Mouse (Mus musculus): ENCODE data around the gene Azi2. TPM values are rescaled to one million over a fixed set of nuclear protein-coding genes. Genes with fewer than 3 reads are reported as not detected.

Azi2 gene
- polyA plus RNA-seq, 1 experiment from 2014 or later, result 81.6 TPM

DNA sequence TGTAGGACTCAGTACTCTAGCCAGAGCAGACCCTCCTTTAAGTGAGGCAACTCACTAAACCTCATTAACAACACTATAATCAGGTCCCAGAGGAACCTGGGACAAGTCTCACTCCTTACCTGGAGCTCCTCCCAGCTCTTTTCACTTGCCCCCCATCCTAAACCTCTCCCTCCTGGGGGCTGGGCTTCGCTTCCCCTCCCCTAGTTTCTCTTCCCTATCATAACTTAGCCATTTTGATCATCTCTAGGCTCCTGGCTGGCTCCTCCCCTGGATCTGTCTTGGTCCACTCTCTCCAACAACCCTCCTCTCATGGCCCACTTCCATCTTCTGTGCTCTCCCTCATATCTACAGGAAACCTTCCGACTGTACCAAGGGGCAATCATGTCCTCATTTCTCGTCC, 31.0 kb downstream of the Azi2 start:
- H3K9me3 ChIP-seq (ENCODE audit: control insufficient read depth, low read length), result no peaks in the 10 kb centered on the region
- H3K4me1 ChIP-seq (replicated peaks; ENCODE audit: control insufficient read depth, insufficient read depth, low read length), result no peaks in the 10 kb centered on the region
- no peak overlapping the region for H3K27ac ChIP-seq
- no peaks in the 10 kb centered on the region for H3K27me3 ChIP-seq (ENCODE audit: control insufficient read depth, insufficient read depth, low read length)
- 86% methylated on average over 3 of the region's 3 CpGs for WGBS
- no peak for ATAC-seq (ENCODE audit: low FRiP score)
- H3K4me3 ChIP-seq (replicated peaks; ENCODE audit: low read length), result no peak overlapping the region
- no peak for DNase-seq (ENCODE audit: low spot score)
- H3K4me2 ChIP-seq (replicated peaks), result no peak overlapping the region
- H3K36me3 ChIP-seq (replicated peaks; ENCODE audit: control insufficient read depth, insufficient read depth), result peaks cover 35% of the 10 kb centered on the region
- no peak overlapping the region for H3K9ac ChIP-seq

DNA sequence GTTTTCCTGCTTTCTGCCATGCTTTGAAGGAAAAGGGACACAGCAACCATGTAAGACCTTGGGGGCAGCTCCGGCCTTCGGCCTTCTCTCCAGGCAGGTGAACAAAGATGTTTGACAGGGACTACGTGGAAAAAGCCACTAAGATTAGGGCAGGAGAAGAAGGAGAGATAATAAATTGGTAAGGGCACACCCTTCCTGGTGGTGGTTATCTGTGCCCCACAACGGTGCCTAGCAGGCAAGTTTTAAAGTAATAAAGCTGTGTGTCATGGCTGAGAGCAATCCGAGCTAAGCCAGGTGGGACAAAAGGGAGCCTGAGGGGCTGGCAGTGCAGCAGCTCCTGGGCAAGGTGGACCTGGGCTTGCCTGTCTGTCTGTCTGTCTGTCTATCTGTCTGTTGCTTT, 31.8 kb downstream of the Azi2 start:
- H3K4me1 ChIP-seq (replicated peaks; ENCODE audit: control insufficient read depth, insufficient read depth, low read length), result no peaks in the 10 kb centered on the region
- DNase-seq (ENCODE audit: low spot score), result no peak
- no peaks in the 10 kb centered on the region for H3K9me3 ChIP-seq (ENCODE audit: control insufficient read depth, low read length)
- WGBS, result 90% methylated on average over 5 of the region's 5 CpGs
- no peak overlapping the region for H3K27ac ChIP-seq
- H3K27me3 ChIP-seq (ENCODE audit: control insufficient read depth, insufficient read depth, low read length), result no peaks in the 10 kb centered on the region
- peaks cover 28% of the 10 kb centered on the region for H3K36me3 ChIP-seq (replicated peaks; ENCODE audit: control insufficient read depth, insufficient read depth)
- H3K9ac ChIP-seq, result no peak overlapping the region
- no peak for ATAC-seq (ENCODE audit: low FRiP score)
- no peak overlapping the region for H3K4me2 ChIP-seq (replicated peaks)
- H3K4me3 ChIP-seq (replicated peaks; ENCODE audit: low read length), result no peak overlapping the region

DNA sequence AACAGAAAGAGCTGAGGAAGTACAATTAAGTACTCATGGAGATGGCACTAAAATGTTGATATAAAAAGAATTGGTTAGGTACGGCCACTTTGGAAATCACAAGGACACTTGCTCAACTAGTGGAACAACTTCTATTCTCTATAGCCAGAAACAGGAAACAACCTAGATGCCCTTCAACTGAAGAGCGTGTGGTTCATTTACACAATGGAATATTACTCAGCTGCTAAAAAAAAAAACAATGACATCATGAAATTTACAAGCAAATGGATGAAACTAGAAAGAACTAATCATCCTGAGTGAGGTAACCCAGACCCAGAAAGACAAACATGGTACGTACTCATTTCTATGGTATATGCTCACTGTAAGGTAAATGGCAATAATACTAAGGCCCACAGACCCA, 33.1 kb downstream of the Azi2 start:
- WGBS, result 97% methylated on average over 3 of the region's 3 CpGs
- no peaks in the 10 kb centered on the region for H3K9me3 ChIP-seq (ENCODE audit: control insufficient read depth, low read length)
- no peak overlapping the region for H3K27ac ChIP-seq
- H3K4me1 ChIP-seq (replicated peaks; ENCODE audit: control insufficient read depth, insufficient read depth, low read length), result no peaks in the 10 kb centered on the region
- no peak overlapping the region for H3K4me3 ChIP-seq (replicated peaks; ENCODE audit: low read length)
- no peak overlapping the region for H3K9ac ChIP-seq
- H3K27me3 ChIP-seq (ENCODE audit: control insufficient read depth, insufficient read depth, low read length), result no peaks in the 10 kb centered on the region
- ATAC-seq (ENCODE audit: low FRiP score) (no peak), DNase-seq (ENCODE audit: low spot score) (no peak)
- peaks cover 21% of the 10 kb centered on the region for H3K36me3 ChIP-seq (replicated peaks; ENCODE audit: control insufficient read depth, insufficient read depth)
- no peak overlapping the region for H3K4me2 ChIP-seq (replicated peaks)

DNA sequence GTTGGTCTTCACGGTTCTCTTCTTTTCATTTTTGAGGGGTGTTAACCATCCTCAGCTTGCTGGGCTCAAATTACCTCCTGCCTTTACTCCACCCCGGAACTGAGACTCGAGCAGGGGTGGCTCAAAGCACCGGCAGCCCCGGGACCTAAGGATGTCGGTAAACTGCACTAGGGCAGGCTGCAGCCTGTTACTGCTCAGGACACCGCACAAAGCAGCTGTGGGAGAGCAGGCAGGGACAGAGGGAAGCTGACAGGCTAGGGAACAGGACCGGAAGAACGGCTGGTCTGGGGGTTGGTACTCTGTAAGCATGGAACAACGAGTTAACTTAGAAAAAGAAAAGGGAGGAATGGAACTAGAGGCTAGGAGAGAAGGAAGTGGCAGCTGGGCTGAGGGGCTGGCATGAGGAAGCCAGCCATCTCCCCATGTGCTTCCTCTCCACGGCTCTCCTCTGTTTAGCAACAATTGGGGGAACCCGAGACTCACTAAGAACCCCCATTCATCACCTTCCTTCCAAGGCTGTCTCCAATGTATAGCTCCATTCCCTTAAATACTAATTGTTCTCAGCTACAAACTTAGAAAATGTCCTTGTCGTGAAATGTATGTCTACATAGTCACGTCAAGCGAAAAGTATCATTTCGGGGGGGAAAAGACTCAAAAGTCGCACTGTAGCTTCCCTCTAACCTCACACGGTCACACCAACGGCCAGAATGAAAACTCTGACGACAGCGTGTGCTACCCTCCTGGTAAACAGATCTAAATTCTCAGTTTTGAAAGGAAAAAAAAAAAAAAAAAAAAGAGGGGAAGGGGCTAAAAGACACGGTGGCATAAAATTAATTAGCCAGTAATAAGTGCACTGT, 42.5 kb downstream of the Azi2 start:
- WGBS, result 30% methylated on average over 22 of the region's 22 CpGs
- Histone ChIP-seq H3K27ac (0 out of 2 replicates have a peak overlapping the region, but pooled peaks have one; percentile 5), H3K9me3 (ENCODE audit: control insufficient read depth, low read length) (no peaks in the 10 kb centered on the region), H3K36me3 (replicated peaks; ENCODE audit: control insufficient read depth, insufficient read depth) (no peaks in the 10 kb centered on the region), H3K4me2 (replicated peaks) (peak overlapping the region; percentile 44), H3K4me3 (replicated peaks; ENCODE audit: low read length) (0 out of 2 replicates have a peak overlapping the region, but pooled peaks have one; percentile 1), H3K27me3 (ENCODE audit: control insufficient read depth, insufficient read depth, low read length) (no peaks in the 10 kb centered on the region), H3K9ac (peak overlapping the region; percentile 20; the same call in 1 of the 2 replicates), H3K4me1 (replicated peaks; ENCODE audit: control insufficient read depth, insufficient read depth, low read length) (0 out of 2 replicates have a peak, but pooled peaks cover 4% of the 10 kb centered on the region)
- DNase-seq (ENCODE audit: low spot score) (no peak), ATAC-seq (ENCODE audit: low FRiP score) (no peak)

DNA sequence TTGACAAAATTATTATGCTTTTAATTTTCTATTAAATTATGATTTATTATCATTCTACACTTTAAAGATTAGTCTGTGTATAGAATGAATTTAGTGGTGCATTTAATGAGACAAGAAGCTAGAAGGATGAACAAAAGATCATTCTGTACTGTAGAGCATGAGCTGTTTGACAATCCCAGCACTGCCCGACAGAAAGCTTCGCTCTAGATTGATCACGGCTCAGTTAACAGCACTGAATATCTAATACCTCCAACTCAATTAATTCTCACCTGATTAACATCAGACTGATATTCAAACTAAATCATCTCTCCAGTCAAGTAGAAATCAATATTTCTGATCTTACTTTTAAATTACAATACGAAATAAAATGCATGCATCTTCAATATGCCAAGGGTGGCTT, 43.5 kb downstream of the Azi2 start:
- no peak for ATAC-seq (ENCODE audit: low FRiP score)
- Histone ChIP-seq H3K4me3 (replicated peaks; ENCODE audit: low read length) (no peak overlapping the region), H3K4me2 (replicated peaks) (no peak overlapping the region), H3K4me1 (replicated peaks; ENCODE audit: control insufficient read depth, insufficient read depth, low read length) (0 out of 2 replicates have a peak, but pooled peaks cover 4% of the 10 kb centered on the region), H3K27ac (no peak overlapping the region), H3K36me3 (replicated peaks; ENCODE audit: control insufficient read depth, insufficient read depth) (no peaks in the 10 kb centered on the region), H3K9me3 (ENCODE audit: control insufficient read depth, low read length) (no peaks in the 10 kb centered on the region), H3K9ac (no peak overlapping the region), H3K27me3 (ENCODE audit: control insufficient read depth, insufficient read depth, low read length) (no peaks in the 10 kb centered on the region)
- 52% methylated on average over 4 of the region's 4 CpGs for WGBS
- DNase-seq (ENCODE audit: low spot score), result no peak

DNA sequence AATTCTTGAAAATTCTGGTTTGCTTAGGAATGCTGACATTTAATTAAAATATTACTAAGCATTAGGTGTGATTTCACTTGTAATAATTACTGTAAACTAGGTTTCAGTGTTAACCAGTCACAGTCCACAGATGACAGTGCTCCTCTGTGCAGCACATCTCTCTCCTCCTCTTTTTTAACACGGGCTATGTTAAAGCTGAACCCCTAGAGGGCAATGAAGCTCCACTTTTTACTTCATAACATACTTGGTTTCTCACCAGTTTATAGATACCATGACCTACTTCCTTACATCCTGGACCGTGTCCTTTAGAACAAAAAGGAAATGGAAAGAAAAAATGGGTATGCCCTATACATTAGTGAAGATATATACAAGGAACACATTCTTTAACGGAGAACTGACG, 59.1 kb downstream of the Azi2 start:
- DNase-seq (ENCODE audit: low spot score), result peak; percentile 73
- Histone ChIP-seq H3K27ac (no peak overlapping the region), H3K9me3 (ENCODE audit: control insufficient read depth, low read length) (no peaks in the 10 kb centered on the region), H3K9ac (no peak overlapping the region), H3K4me1 (replicated peaks; ENCODE audit: control insufficient read depth, insufficient read depth, low read length) (no peaks in the 10 kb centered on the region), H3K36me3 (replicated peaks; ENCODE audit: control insufficient read depth, insufficient read depth) (no peaks in the 10 kb centered on the region), H3K4me2 (replicated peaks) (no peak overlapping the region), H3K4me3 (replicated peaks; ENCODE audit: low read length) (no peak overlapping the region), H3K27me3 (ENCODE audit: control insufficient read depth, insufficient read depth, low read length) (no peaks in the 10 kb centered on the region)
- ATAC-seq (ENCODE audit: low FRiP score), result peak; percentile 43; the same call in 1 of the 2 replicates
- 57% methylated on average over 4 of the region's 4 CpGs for WGBS

DNA sequence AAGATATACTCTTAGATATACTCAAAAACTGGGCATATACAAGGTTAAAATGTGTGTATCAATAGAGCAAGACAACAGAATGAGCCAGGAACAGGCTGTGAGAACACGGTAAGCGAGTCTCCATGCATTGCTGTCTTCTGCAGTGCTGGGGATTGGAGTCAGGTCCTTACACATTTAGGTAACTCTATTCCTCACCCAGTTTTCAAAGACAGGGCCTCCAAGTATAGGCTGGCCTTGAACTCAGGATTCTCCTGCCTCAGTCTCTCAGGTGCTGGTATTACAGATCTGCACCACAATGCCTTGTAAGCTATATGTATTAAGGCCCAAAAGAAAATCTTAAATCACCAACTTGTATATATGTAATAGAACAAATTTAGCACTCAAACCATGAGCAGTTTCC, 60.2 kb downstream of the Azi2 start:
- H3K4me2 ChIP-seq (replicated peaks), result no peak overlapping the region
- 92% methylated on average over 2 of the region's 2 CpGs for WGBS
- no peak overlapping the region for H3K27ac ChIP-seq

DNA sequence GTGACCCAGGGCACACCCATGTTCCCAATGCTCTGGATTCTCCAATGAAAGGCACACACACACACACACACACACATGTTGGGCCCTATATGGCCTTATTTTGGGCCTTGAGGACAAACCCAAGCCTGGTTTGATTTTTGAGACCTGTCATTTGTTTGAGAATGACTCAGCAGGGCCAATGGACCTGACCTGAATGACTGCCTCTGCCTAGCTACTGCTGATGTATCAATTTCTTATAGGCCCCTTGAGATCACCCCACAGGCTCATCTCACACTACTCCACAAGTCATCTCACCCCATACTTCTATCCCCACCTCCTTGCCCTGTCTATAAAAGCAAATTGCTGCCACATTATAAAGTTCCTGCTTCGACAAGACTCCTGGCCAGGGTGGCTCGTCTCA, 61.5 kb downstream of the Azi2 start:
- no peak overlapping the region for H3K27ac ChIP-seq
- no peaks in the 10 kb centered on the region for H3K9me3 ChIP-seq (ENCODE audit: control insufficient read depth, low read length)
- no peaks in the 10 kb centered on the region for H3K4me1 ChIP-seq (replicated peaks; ENCODE audit: control insufficient read depth, insufficient read depth, low read length)
- no peak overlapping the region for H3K4me3 ChIP-seq (replicated peaks; ENCODE audit: low read length)
- no peaks in the 10 kb centered on the region for H3K27me3 ChIP-seq (ENCODE audit: control insufficient read depth, insufficient read depth, low read length)
- no peak overlapping the region for H3K9ac ChIP-seq
- 91% methylated on average over 2 of the region's 2 CpGs for WGBS
- DNase-seq (ENCODE audit: low spot score) (no peak), ATAC-seq (ENCODE audit: low FRiP score) (no peak)
- H3K36me3 ChIP-seq (replicated peaks; ENCODE audit: control insufficient read depth, insufficient read depth), result no peaks in the 10 kb centered on the region
- H3K4me2 ChIP-seq (replicated peaks), result no peak overlapping the region

More for the DNA sequence above, 60.2 kb downstream of the Azi2 start:
- H3K4me1 ChIP-seq (replicated peaks; ENCODE audit: control insufficient read depth, insufficient read depth, low read length), result no peaks in the 10 kb centered on the region
- no peak for DNase-seq (ENCODE audit: low spot score)
- H3K27me3 ChIP-seq (ENCODE audit: control insufficient read depth, insufficient read depth, low read length), result no peaks in the 10 kb centered on the region
- H3K4me3 ChIP-seq (replicated peaks; ENCODE audit: low read length), result no peak overlapping the region
- ATAC-seq (ENCODE audit: low FRiP score), result no peak
- no peaks in the 10 kb centered on the region for H3K36me3 ChIP-seq (replicated peaks; ENCODE audit: control insufficient read depth, insufficient read depth)
- no peaks in the 10 kb centered on the region for H3K9me3 ChIP-seq (ENCODE audit: control insufficient read depth, low read length)
- no peak overlapping the region for H3K9ac ChIP-seq

DNA sequence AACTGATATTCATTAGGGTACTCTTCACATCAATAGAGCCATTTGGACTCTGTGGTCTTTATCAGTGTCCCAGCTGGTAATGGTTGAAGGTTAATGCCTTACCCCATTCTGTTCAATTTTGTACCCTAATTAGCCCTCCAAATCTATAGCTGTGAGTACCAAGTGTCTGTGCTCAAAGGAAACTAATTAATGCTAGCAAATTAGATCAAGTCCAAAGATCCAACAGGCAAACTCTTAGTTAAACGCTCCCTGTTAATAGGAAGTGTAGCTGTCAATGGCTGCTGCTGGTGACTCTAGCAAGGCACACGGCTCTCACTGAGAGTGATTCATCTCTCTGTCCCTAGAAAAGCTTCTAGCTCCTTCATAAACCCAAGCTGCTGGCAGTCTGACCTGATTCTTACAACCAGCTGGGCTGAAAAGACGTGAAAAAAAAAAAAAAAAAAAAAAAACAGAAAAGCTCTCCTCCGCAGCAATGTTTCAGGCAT, 68.3 kb downstream of the Azi2 start:
- no peak overlapping the region for H3K4me2 ChIP-seq (replicated peaks)
- DNase-seq (ENCODE audit: low spot score) (no peak), ATAC-seq (ENCODE audit: low FRiP score) (no peak)
- peaks cover 3% of the 10 kb centered on the region; the same call in 1 of the 2 replicates for H3K4me1 ChIP-seq (replicated peaks; ENCODE audit: control insufficient read depth, insufficient read depth, low read length)
- no peak overlapping the region for H3K27ac ChIP-seq
- no peaks in the 10 kb centered on the region for H3K27me3 ChIP-seq (ENCODE audit: control insufficient read depth, insufficient read depth, low read length)
- no peaks in the 10 kb centered on the region for H3K9me3 ChIP-seq (ENCODE audit: control insufficient read depth, low read length)
- H3K36me3 ChIP-seq (replicated peaks; ENCODE audit: control insufficient read depth, insufficient read depth), result no peaks in the 10 kb centered on the region
- H3K4me3 ChIP-seq (replicated peaks; ENCODE audit: low read length), result no peak overlapping the region
- 27% methylated on average over 4 of the region's 4 CpGs for WGBS
- H3K9ac ChIP-seq, result no peak overlapping the region

Measured in hindbrain, embryonic 14.5 days (tissue).